Mouse (Mus musculus): ENCODE data around the gene Pglyrp3.

DNA sequence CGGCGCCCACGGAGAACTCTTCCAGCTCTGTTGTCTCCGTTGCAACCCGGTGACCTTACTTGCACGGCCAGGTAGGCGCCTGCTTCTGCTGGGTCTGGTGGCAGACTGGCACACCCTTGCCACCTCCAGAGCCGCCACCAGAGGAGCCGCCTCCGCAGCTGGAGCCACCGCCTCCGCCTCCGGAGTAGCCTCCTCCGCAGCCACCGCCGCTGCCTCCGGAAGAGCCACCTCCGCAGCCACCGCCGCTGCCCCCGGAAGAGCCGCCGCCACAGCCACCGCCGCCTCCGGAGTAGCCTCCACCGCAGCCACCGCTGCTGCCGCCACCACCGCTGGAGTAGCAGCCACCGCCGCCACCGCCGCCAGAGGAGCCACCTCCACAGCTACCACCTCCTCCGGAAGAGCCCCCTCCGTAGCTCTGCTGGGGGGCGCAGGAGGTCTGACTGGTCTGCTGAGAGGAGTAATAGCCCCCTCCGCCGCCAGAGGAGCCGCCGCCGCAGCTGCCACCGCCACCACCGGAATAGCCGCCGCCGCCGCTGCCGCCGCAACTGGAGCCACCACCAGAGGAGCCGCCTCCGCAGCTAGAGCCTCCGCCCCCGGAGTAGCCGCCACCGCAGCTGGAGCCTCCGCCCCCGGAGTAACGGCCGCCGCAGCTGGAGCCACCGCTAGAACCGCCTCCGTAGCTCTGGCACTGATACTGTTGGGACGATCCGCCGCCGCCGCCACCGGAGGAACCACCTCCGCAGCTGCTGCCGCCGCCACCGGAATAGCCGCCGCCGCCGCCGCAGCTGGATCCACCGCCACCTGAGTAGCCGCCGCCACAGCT lies 66.3 kb downstream of the Pglyrp3 start:
- TF ChIP-seq POLR2A (IDR thresholded peaks at IDR 0.05; ENCODE audit: low read depth, low read length) (no peak), CTCF (IDR thresholded peaks at IDR 0.05; ENCODE audit: extremely low read depth, insufficient read depth, insufficient read length, insufficient replicate concordance) (no peak)

All from spleen, adult 2 months (tissue).